Mouse (Mus musculus): ENCODE measurements around the gene Ahcyl2. TPM values are rescaled to one million over a fixed set of nuclear protein-coding genes. Genes with fewer than 3 reads are reported as not detected.

Ahcyl2 gene
- polyA plus RNA-seq, 1 experiment = 37.2 TPM

- H3K4me1 ChIP-seq (ENCODE audit: control insufficient read depth, insufficient read depth, low read length) = no peaks in the 10 kb centered on the region
- no peaks in the 10 kb centered on the region for H3K9me3 ChIP-seq (replicated peaks; ENCODE audit: control insufficient read depth, insufficient read depth, low read length, poor library complexity, severe bottlenecking)
- TF ChIP-seq POLR2A (IDR thresholded peaks at IDR 0.05; ENCODE audit: insufficient read depth, low read length) (no peak), CTCF (IDR thresholded peaks at IDR 0.05; ENCODE audit: low read depth, low read length) (no peak), EP300 (IDR thresholded peaks at IDR 0.05; ENCODE audit: insufficient read depth, low read depth, low read length) (no peak)
- no peak overlapping the region for H3K27ac ChIP-seq (ENCODE audit: insufficient read depth, low read length)
- H3K4me3 ChIP-seq (ENCODE audit: low read depth, low read length) = no peak overlapping the region
- H3K9ac ChIP-seq (ENCODE audit: low read depth, poor library complexity, severe bottlenecking) = no peak overlapping the region
- no peaks in the 10 kb centered on the region for H3K27me3 ChIP-seq (ENCODE audit: control insufficient read depth, insufficient read depth, low read length, poor library complexity, severe bottlenecking)
- H3K36me3 ChIP-seq (ENCODE audit: control insufficient read depth, insufficient read depth, low read length, poor library complexity, severe bottlenecking) = no peaks in the 10 kb centered on the region
Measured at GRCm38 (mm10) chr6:29774161-29774560, 6.3 kb downstream of the Ahcyl2 start.

GRCm38 (mm10) chr6:29775609-29776008 is 7.8 kb downstream of the Ahcyl2 start:
- H3K27ac ChIP-seq (ENCODE audit: insufficient read depth, low read length) = no peak overlapping the region
- no peak for TF ChIP-seq CTCF (IDR thresholded peaks at IDR 0.05; ENCODE audit: low read depth, low read length)
- TF ChIP-seq EP300 (IDR thresholded peaks at IDR 0.05; ENCODE audit: insufficient read depth, low read depth, low read length) = no peak
- TF ChIP-seq POLR2A (IDR thresholded peaks at IDR 0.05; ENCODE audit: insufficient read depth, low read length) = no peak
- no peaks in the 10 kb centered on the region for H3K9me3 ChIP-seq (replicated peaks; ENCODE audit: control insufficient read depth, insufficient read depth, low read length, poor library complexity, severe bottlenecking)
- H3K36me3 ChIP-seq (ENCODE audit: control insufficient read depth, insufficient read depth, low read length, poor library complexity, severe bottlenecking) = no peaks in the 10 kb centered on the region
- no peak overlapping the region for H3K4me3 ChIP-seq (ENCODE audit: low read depth, low read length)
- H3K9ac ChIP-seq (ENCODE audit: low read depth, poor library complexity, severe bottlenecking) = no peak overlapping the region
- H3K27me3 ChIP-seq (ENCODE audit: control insufficient read depth, insufficient read depth, low read length, poor library complexity, severe bottlenecking) = no peaks in the 10 kb centered on the region
- H3K4me1 ChIP-seq (ENCODE audit: control insufficient read depth, insufficient read depth, low read length) = no peaks in the 10 kb centered on the region

- Histone ChIP-seq H3K36me3 (ENCODE audit: control insufficient read depth, insufficient read depth, low read length, poor library complexity, severe bottlenecking) (no peaks in the 10 kb centered on the region), H3K27ac (ENCODE audit: insufficient read depth, low read length) (no peak overlapping the region), H3K4me1 (ENCODE audit: control insufficient read depth, insufficient read depth, low read length) (no peaks in the 10 kb centered on the region), H3K9ac (ENCODE audit: low read depth, poor library complexity, severe bottlenecking) (no peak overlapping the region), H3K27me3 (ENCODE audit: control insufficient read depth, insufficient read depth, low read length, poor library complexity, severe bottlenecking) (no peaks in the 10 kb centered on the region), H3K9me3 (replicated peaks; ENCODE audit: control insufficient read depth, insufficient read depth, low read length, poor library complexity, severe bottlenecking) (no peaks in the 10 kb centered on the region), H3K4me3 (ENCODE audit: low read depth, low read length) (no peak overlapping the region)
- TF ChIP-seq CTCF (IDR thresholded peaks at IDR 0.05; ENCODE audit: low read depth, low read length) (no peak), POLR2A (IDR thresholded peaks at IDR 0.05; ENCODE audit: insufficient read depth, low read length) (no peak), EP300 (IDR thresholded peaks at IDR 0.05; ENCODE audit: insufficient read depth, low read depth, low read length) (no peak)
Measured at GRCm38 (mm10) chr6:29776542-29777237, 8.9 kb downstream of the Ahcyl2 start.

GRCm38 (mm10) chr6:29777238-29777555 is 9.4 kb downstream of the Ahcyl2 start:
- Histone ChIP-seq H3K27me3 (ENCODE audit: control insufficient read depth, insufficient read depth, low read length, poor library complexity, severe bottlenecking) (no peaks in the 10 kb centered on the region), H3K4me1 (ENCODE audit: control insufficient read depth, insufficient read depth, low read length) (no peaks in the 10 kb centered on the region), H3K36me3 (ENCODE audit: control insufficient read depth, insufficient read depth, low read length, poor library complexity, severe bottlenecking) (no peaks in the 10 kb centered on the region), H3K9ac (ENCODE audit: low read depth, poor library complexity, severe bottlenecking) (no peak overlapping the region), H3K27ac (ENCODE audit: insufficient read depth, low read length) (no peak overlapping the region), H3K9me3 (replicated peaks; ENCODE audit: control insufficient read depth, insufficient read depth, low read length, poor library complexity, severe bottlenecking) (no peaks in the 10 kb centered on the region), H3K4me3 (ENCODE audit: low read depth, low read length) (no peak overlapping the region)
- TF ChIP-seq CTCF (IDR thresholded peaks at IDR 0.05; ENCODE audit: low read depth, low read length) (no peak), POLR2A (IDR thresholded peaks at IDR 0.05; ENCODE audit: insufficient read depth, low read length) (no peak), EP300 (IDR thresholded peaks at IDR 0.05; ENCODE audit: insufficient read depth, low read depth, low read length) (no peak)

GRCm38 (mm10) chr6:29780082-29780481 is 12.3 kb downstream of the Ahcyl2 start:
- Histone ChIP-seq H3K9me3 (replicated peaks; ENCODE audit: control insufficient read depth, insufficient read depth, low read length, poor library complexity, severe bottlenecking) (no peaks in the 10 kb centered on the region), H3K27me3 (ENCODE audit: control insufficient read depth, insufficient read depth, low read length, poor library complexity, severe bottlenecking) (no peaks in the 10 kb centered on the region), H3K4me1 (ENCODE audit: control insufficient read depth, insufficient read depth, low read length) (no peaks in the 10 kb centered on the region), H3K4me3 (ENCODE audit: low read depth, low read length) (no peak overlapping the region), H3K9ac (ENCODE audit: low read depth, poor library complexity, severe bottlenecking) (no peak overlapping the region), H3K36me3 (ENCODE audit: control insufficient read depth, insufficient read depth, low read length, poor library complexity, severe bottlenecking) (no peaks in the 10 kb centered on the region), H3K27ac (ENCODE audit: insufficient read depth, low read length) (no peak overlapping the region)
- TF ChIP-seq EP300 (IDR thresholded peaks at IDR 0.05; ENCODE audit: insufficient read depth, low read depth, low read length) (no peak), POLR2A (IDR thresholded peaks at IDR 0.05; ENCODE audit: insufficient read depth, low read length) (no peak), CTCF (IDR thresholded peaks at IDR 0.05; ENCODE audit: low read depth, low read length) (no peak)

GRCm38 (mm10) chr6:29780571-29780970 is 12.8 kb downstream of the Ahcyl2 start:
- H3K9ac ChIP-seq (ENCODE audit: low read depth, poor library complexity, severe bottlenecking) = no peak overlapping the region
- no peaks in the 10 kb centered on the region for H3K27me3 ChIP-seq (ENCODE audit: control insufficient read depth, insufficient read depth, low read length, poor library complexity, severe bottlenecking)
- no peak overlapping the region for H3K4me3 ChIP-seq (ENCODE audit: low read depth, low read length)
- no peaks in the 10 kb centered on the region for H3K36me3 ChIP-seq (ENCODE audit: control insufficient read depth, insufficient read depth, low read length, poor library complexity, severe bottlenecking)
- H3K4me1 ChIP-seq (ENCODE audit: control insufficient read depth, insufficient read depth, low read length) = no peaks in the 10 kb centered on the region
- no peak overlapping the region for H3K27ac ChIP-seq (ENCODE audit: insufficient read depth, low read length)
- TF ChIP-seq POLR2A (IDR thresholded peaks at IDR 0.05; ENCODE audit: insufficient read depth, low read length) (no peak), CTCF (IDR thresholded peaks at IDR 0.05; ENCODE audit: low read depth, low read length) (no peak), EP300 (IDR thresholded peaks at IDR 0.05; ENCODE audit: insufficient read depth, low read depth, low read length) (no peak)
- H3K9me3 ChIP-seq (replicated peaks; ENCODE audit: control insufficient read depth, insufficient read depth, low read length, poor library complexity, severe bottlenecking) = no peaks in the 10 kb centered on the region

Measured in ES-Bruce4 (cell line).